Mouse (Mus musculus) brain, embryonic 18.5 days (tissue): ENCODE data around the gene Atp6v1a.

Experiments
- DNase-seq: peaks from one replicate; pipeline ENCODE4 v3.0.0-alpha.2; 2012; ENCODE audit warnings: low read depth, low spot score

Gene Atp6v1a

GRCm38 (mm10) chr16:44139536-44140185 is at the start of gene Atp6v1a, which contains the start of gene Naa50:
Gene Atp6v1a (minus strand): TSS chr16:44139705.
Gene Naa50 (plus strand): TSS chr16:44139830.
- DNase-seq: peak; percentile 86

DNA sequence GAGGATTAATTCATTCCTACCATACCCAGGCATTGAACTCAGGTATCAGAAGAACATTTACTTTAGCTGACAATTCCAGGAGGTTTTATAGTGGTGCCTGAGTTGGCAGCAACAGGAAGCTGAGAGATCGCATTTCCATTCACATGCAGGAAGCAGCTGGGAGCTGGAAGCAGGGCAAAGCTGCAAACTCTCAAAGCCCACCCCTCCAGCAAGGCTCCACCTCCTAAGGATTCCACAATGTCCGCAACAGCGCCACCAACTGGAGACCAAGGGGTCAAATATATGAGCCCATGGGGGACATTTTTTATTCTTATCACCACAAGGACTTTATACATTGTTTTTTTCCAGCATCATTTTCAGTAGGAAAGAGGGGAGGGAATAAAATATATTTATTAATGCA is 49.3 kb upstream of the Atp6v1a start:
- no peak for DNase-seq

- DNase-seq: no peak
These were observed 47.7 kb upstream of the Atp6v1a start for GRCm38 (mm10) chr16:44187172-44187571.

DNA sequence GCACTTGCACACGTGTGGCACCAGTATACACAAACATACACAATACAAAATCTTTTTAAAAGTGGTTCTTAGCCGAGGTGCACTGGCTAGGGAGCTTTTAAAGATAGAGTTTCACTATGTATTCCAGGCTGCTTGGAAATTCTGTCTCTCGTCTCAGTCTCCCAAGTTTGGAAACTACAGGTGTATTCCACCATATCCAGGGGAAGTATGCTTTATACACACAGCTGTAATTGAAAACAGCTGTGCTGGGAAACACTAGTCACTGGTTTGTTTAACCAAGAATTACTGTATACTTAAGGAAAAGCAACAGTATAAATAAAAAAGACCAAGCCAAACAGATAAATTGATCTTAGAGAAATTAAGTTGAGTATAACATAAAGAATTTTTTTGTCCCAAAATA is 45.3 kb upstream of the Atp6v1a start:
- no peak for DNase-seq

- no peak for DNase-seq
These were observed 43.1 kb upstream of the Atp6v1a start for GRCm38 (mm10) chr16:44182597-44182996.

DNA sequence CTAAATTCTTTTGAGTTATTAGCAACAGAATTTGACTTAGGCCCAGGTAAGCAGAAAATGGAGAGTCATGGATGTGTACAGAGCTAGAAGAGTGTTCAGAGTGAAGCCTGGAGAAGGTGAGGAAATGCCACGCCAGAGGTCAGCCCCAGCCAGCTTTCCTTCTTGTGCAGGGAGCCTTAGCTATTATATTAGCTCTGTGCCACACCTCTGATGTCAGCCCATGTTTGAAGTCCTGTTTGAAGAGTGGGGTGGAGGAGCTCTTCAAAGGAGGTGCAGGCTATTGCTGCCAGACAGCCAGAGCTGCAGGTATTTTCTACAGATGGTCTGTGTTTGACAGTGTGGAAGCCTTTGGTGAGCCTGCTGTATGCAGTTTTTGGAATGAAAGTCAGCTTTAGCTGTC is 39.0 kb upstream of the Atp6v1a start:
- no peak for DNase-seq

DNA sequence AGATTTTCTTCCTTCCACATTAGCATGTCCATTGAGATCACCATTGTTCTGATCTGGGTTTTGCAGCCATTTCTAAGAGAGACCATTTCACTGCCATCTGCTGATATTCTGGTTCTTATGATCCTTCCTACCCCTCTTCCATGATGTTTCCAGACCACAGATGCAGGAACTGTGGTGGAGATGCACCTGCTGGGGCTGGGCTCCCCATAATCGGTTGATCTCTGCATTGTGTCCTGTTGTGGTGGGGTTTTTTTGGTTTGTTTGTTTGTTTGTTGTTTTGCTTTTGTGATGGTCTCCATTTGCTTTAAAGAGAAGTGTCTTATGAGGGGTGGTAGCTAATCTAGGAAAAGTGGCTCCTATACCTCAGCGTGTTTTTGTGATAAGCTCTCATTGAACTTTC is 37.0 kb upstream of the Atp6v1a start:
- DNase-seq: no peak

GRCm38 (mm10) chr16:44175001-44175400 is 35.5 kb upstream of the Atp6v1a start:
- no peak for DNase-seq

DNA sequence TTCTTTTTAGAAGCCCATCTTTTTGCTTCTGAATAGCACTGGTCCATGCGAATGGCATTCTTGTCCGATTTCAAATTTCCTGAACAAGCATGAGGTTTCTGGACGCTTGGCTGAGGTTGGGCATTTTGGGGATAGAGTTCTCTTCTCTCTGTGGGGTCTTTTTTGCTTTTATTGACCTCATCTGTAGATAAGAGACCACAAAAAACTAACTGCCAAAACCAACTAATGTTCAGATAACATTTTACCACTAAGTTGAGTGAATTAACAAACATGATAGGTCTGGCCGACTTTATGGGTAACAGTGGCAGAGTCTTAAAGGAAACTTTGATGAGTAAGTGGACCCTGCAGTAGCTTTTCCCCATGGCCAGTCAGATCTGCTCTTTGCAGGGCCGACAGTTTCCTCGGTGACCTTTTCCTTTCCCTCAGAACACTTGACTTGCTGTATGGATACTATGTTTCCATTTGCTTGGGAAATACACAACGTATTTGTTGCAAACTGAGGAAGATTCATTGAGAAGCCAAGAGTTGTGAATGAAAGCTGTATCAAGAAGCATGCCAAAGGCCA is 34.5 kb upstream of the Atp6v1a start:
- no peak for DNase-seq

DNA sequence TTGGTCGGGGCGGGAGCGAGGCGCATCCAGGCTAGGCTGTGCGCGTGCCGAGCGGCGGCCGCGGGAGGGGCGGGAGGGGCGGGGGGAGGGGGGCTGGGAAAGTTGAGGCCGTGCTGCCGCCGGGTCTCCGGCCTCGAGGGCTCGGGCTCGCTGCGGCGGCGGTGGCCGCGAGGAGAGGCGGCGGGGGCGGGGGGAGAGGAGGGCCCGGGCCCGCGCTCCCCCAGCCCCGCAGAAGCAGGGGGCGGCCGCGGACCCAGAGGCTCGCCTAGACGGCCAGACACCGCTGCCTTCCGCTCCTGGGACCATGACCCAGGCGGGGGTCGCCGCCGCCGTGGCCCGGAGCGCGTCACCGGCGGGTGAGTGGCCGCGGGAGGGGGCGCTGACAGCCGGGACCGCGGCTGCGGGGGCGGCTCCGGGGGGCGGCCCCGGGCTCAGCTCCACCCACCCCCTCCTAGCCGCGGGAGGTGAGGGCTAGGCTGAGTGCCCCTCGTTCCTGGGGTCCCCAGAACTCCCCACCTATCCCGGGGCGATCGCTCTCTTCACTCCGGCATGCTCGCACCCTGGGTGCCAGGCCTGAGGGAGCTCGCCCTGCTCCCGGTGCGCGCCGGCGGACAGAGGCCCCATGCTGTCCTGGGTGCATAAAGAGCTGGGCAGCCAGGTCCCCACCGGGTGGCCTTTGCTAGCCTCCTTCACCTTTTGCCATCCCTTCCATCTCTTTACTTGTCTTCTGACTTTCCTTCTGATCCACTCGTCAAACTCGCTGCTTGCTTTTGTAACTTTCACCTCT is 33.8 kb upstream of the Atp6v1a start, which contains the start of gene Usf3:
TSS of gene Usf3 (plus strand) at position 92 of the 787 bp plus-strand sequence.
- no peak for DNase-seq

DNA sequence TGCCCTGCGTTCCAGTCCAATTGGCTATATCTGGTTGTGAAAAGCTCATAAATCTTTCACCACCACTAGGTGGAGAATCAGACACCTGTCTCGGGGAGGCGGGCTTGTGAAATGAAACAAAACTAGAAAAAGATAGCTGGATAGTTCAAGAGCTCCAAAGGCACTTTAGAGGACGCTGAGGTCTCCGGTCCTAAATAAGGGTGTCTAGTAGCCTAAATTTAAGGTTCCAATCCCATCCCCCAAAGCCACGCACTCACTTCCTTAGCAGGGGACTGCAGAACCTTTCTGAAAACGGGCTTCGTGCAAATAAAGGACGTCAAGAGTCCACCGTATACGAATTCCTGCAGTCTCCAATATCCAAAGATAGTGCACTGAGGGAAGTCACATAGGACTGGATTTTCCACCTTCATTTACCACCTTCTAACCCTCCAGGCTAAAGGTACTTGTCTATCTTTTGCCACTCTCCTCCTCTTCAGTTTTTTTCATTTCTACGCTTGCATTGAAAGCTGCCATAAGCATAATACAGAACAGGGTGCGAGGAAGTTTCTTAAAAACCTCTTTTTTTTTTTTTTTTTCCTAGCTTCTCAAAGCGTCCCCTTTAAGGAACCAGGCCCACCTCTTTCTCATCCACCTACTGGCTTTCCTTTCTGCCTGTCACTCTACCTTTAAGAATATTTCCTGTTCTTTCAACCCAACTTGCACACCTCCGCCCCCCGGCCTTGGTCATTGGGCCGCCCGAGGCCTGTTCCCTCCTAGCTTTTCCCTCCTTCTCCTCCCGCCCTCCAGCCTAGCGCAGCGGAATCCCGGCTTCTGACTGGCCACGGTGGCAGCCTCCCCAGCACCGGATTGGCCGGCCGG is 33.0 kb upstream of the Atp6v1a start:
- peak; percentile 98 for DNase-seq

DNA sequence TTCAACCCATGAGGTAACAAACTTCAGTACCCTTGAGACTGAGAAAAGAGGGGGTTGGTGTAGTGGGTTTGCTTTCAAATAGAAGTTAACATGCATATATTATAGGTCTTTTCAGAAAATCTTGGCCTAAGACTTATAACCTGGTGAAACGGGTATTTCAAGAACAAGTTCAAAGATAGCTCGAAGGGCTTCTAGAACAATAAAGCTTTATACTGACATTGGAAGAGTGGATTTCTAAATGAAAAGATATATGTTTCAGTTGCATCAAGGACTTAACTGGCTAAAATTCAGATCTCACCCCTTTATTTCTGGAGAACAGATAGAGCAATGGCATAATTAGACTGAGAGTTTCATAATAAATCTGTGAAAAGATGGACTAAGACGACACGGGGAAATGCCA is 29.5 kb upstream of the Atp6v1a start:
- no peak for DNase-seq

GRCm38 (mm10) chr16:44165182-44165581 is 25.7 kb upstream of the Atp6v1a start:
- no peak for DNase-seq

- DNase-seq: no peak
These were observed 24.3 kb upstream of the Atp6v1a start for GRCm38 (mm10) chr16:44163831-44164230.

DNA sequence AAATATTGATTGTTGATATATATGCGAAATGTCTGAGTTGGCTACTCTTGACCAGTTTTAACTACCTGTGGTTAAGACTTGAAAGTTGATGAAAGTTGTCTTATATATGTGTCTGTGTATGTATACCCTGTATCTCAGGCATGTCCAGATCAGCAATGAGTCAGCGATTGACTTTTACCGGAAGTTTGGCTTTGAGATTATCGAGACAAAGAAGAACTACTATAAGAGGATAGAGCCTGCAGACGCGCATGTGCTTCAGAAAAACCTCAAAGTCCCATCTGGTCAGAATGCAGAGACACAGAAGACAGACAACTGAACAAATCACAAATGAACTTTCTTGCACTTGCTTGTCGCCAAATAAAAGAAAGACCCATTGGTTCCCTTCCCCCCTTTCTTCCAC is 19.8 kb upstream of the Atp6v1a start:
- DNase-seq: no peak

GRCm38 (mm10) chr16:44154497-44155057 is 15.1 kb upstream of the Atp6v1a start:
- no peak for DNase-seq

DNA sequence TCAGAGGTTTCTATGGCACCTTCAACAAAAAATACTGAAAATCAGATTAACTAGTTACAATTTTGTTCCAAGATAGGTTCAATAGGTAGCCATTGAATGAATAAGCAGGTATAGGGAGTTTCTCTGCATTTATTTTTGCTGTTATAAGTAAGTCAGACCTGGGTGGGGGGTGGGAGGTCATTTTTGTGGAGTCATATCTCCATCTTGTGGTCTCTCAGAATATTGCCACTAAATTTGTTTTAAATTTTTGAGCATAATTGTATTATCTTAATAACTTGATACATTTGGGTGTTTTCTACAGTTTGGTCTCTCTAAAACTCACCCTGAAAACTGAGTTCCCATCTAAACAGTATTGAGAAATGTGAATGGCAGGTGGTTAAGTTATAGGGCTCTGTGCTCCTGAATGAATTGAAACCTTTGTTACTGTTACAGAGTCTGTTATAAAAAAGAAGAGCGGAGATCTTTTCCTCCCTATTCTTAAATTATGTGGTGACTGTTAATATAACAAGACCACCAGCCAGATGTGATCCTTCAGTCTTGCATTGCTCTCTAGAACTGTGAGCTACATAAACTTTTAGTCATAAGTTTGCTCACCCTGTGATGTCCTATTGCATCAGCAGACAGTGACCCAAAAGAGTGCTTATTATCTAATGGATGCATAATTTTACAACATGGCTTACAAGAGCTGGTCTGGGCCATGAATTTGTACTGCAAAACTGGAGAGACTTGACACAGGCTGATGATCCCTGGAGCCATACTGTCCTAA is 9.7 kb upstream of the Atp6v1a start:
- no peak for DNase-seq

DNA sequence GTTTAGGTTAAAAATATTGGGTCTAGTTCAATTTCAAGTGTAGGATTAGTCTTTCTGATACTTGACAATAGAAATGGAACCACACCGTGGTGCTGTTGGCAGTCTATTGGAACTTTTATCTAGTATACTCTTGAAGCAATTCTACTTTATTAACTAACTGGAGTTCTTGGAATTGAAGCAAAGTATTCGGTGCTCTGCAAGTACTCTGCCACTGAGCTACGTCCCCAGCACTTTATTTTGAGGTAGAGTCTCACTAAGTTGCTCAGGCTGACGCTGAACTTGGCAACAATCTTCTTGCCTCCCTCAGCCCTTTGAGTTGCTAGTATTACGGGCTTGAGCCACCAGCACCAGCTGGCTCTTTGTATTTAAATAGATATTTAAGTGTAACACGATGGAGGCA is 2.0 kb upstream of the Atp6v1a start:
- no peak for DNase-seq

GRCm38 (mm10) chr16:44140186-44140787 is 782 bp upstream of the Atp6v1a start:
- DNase-seq: peak; percentile 46

DNA sequence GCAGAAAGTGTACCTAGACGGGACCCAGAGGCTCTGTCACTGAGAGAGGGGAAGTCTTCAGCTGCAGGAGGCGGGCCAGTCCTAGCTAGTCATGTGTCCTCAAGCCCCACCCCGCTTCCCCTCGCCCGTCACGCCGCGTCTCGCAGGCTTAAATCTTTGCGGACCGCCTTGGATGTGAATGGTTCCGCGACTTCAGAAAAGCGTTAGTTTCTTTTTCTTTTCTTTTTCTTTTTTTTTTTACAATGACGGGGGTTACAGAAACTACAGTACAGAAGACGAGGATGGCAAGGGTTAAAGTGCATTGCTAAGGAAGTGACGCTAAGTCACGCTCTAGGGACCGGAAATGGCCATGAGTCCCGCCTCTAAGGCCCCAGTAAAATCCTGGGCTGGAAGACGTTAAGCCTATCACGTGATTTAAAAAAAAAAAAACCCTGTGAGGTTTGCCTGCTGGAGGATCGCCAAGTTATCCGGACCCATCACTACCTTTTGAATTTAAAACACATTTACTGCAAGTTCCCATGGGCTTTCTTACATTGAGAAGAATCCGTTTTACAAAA is 448 bp downstream of the Atp6v1a start:
- DNase-seq: peak; percentile 94
